Mouse (Mus musculus) cerebellum, adult 18-20 months (tissue): ENCODE measurements at regions not wholly inside any gene's neighbourhood (a gene's known extent, or its start where the extent isn't known, plus 50 kb on each side); places are given as distances from the start of the nearest gene placed in this dataset.

Experiments
- DNase-seq, 2 experiments: peaks; one replicate each; pipeline ENCODE4 v3.0.0; 2021

DNA sequence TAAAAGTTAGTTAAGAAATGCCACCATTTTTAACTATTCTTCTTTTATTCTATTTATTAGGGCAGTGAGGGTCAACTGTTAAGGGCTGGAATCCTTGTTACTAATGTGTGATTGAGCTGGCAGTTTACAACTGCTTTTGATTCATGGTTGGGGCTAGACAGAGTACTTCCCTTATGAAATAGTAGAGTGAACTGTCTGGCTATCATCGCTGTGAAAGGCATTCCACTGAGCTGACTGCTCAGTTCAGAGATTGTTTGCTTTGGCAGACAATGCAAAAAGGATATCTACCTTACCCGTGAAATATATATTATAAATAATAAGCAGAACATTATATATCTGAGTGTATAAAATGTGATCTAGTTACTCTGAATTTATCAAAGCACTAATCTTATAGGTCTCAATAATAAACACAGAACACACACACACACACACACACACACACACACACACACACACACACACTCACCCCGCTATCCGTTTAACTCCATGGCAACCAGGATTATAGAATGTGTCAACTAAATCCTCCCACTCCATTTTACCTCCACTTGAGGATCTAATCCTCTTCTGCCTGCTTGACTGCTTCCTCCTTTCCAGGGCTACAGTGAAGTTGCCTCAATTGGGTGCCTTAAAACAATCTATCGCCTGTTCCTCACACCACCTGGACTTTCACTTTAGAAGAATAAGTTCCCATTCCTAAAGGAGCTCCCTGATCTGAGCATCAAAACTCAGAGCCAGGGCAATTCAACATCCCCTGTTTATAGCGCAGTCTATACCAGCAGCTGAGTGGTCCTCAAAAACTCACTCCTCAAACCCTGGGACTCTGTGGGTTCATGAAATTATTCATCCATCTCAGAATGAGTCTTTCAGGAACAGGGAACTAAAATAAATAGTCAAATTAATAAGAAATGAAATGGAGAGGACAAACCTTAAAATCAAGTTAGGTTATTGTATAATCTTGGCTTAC is 126.6 kb downstream of the Gm9733 start:
- no peak for DNase-seq

DNA sequence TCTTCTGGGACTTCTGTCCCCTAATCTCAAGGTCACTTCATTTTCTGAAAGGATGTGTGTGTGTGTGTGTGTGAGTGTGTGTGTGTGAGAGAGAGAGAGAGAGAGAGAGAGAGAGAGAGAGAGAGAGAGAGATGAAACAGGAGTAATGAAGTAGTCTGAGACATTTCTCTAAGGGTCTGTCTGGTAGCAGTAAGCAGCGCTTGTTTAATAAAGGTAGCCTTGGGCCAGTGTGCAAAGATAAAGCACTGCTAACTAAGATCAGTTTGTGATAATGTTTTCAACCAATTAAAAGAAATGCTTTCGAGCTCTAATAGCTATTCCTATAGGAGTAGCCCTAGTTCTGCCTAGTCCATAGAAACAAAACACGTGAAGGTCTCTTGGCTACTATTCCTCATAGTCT is 119.7 kb downstream of the Gm9733 start:
- no peak for DNase-seq

DNA sequence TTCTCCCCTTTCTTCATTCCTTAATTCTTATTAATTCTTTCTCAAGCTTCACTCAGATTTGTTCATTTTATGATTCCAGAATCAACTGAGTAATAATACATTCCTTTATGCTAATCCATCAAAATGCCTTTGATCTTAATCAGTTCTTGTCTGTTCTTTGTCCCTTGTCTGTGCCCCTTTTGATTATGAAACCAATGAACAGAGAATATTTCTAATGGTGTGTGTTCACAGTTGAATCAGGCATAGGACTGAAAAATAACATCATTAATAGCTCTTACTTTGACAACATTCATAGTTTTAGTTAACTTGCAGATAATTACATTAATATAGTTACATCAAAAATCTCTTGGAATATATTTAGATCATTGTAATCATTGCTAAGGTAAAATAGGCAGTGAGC is 114.5 kb downstream of the Gm9733 start:
- DNase-seq: no peak

DNA sequence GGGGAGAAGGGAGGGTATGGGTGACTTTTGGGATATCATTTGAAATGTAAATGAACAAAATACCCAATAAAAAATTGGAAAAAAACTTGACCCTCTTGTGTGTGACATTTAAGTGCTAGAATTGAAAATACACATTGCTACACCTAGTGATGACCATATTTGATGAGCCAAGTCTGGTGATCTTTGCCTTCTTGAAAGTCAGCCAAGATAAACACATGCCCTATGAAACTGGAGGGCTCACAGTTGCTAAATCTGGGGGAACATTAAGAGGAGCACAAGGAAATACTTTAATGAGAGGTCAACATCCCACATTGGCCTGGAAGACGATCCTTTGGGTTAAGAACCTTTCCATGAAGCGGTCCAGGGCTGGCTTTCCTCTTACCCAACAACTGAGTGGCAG is 112.8 kb downstream of the Gm9733 start:
- DNase-seq: no peak

DNA sequence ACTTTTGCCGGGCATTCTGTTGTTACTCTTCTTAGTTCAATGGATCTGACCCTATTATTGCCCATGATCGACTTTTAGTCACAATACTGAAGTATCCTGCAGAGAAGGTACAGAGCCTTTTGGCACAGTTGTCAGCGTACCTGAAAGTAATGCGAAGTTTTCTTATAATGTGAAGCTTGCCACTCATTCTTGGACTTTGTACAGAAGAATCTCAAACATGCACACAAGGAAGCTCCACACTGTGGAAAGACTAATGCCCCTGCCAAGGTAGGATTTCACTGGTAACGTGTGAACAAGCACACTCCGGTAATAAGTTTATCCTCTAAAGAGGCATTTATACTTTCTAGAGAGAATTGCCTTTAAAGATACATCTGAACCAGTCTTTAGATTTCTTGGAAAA is 108.8 kb downstream of the Gm9733 start:
- no peak for DNase-seq

DNA sequence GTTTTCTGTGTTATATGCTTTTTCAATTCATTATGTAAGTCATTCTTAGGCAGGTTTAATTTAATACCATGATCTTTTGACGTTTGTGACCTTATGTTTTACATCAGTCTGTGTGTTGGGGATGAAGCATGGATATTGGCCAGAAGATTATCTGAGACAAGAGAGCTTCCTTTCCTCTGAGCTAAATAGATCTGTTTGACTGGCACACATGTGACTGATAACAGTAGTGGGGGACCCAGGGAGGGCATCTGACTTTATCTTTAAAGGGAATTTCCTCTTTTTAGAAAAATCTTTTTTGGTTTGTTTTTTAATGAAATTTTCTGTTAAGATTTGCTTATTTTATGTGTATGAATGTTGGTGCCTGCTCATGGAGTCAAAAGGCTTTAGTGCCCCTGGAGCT is 107.7 kb downstream of the Gm9733 start:
- no peak for DNase-seq

DNA sequence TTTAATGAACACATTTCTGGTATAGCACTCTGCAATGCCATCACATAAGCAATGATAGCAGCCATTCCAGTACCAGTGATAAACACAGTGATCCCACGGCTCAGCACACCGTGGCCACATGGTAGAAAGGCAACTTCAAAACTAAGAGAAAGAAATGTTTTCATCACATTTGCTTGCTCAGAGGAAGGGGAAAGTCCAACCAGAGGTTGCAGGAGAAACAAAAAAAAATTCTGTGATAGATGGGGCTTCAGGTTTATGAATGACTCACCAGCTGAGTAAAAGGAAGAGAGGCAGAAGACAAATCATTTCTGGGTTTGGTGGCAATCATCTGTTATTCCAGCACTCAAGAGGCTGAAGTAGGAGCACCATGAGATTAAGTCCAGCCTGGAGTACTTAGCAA is 103.5 kb downstream of the Gm9733 start:
- DNase-seq: no peak

DNA sequence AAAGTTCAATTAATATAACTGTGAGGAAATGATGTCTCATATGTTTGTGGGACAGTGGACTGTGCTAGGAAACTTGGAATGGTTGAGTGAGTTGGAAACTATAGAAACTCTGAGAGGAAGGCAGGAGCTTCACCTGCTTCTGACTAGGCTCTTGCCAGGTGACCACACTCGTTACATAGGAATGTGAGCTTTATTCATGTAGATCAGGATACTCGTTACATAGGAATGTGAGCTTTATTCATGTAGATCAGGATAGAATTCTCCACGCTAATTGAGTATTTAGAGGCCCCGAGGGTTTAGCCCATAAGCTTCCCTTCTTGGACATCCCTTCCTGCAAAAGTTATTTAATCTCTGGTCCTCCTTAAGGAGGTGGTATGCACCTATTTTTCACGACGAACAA is 101.9 kb downstream of the Gm9733 start:
- no peak for DNase-seq

DNA sequence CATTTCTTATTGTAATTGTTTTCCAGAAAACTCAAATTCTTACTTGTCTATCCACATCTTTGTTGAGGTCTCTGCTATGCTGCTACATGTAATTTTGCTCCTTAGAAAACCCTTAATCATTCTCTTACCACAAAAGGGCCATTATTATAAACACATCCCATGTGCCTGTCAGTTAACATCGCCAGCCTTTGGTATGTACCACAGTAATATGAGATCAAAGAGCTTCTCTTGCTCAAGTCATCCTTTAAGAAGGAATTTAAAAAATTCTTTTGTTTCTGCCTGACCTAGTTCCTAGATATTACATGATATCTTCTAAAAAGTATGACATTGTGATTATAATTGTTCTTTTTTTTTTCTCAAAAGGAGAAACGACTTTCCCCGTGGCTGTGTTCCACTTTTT is 100.7 kb downstream of the Gm9733 start:
- no peak for DNase-seq

DNA sequence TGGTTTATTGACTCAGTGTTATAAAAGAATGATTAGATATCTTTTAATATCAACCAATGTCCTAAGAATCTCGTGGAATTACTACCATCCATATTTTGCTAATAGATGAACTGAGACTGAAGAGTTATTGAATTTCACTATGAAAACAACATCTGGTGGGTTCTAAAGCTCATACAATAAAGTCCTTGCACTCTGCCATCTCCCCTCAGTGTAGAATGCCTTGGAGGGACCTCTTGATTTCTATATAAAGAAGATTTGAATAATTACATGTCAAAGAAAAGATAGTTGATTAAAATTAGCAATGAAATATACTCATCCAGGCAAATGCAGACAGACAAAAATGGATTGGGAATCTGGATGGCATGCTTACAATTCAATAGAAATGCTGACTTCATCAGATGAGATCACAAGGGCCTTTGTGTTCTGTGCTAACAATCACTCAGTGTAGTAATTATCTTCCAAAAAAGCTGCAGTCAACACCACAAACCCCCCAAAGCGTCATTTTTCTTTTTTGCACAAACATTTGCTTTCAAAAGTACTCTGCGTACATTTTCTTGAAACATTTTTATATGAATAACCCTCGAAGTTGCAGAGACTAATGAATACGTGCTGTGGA is 94.2 kb downstream of the Gm9733 start:
- no peak for DNase-seq

DNA sequence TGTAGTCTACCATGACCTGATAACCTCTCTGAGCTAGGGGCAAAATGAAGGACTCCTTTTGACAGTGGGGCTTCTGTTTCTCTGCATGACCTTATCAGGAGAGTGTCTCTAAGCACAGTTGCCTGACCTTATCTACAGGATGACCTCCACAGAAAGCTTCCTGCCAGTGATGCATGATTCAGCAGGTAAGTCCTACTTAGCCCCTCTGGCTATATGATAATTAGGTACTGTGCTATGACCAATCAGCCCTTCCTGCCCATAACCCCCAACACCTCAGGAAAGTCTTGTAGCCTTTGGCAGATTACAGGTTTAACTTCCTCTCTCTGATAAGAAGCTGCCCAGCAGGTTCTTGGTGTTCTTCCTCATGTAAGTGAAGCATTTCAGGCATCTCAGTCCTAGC is 89.7 kb downstream of the Gm9733 start:
- no peak for DNase-seq

DNA sequence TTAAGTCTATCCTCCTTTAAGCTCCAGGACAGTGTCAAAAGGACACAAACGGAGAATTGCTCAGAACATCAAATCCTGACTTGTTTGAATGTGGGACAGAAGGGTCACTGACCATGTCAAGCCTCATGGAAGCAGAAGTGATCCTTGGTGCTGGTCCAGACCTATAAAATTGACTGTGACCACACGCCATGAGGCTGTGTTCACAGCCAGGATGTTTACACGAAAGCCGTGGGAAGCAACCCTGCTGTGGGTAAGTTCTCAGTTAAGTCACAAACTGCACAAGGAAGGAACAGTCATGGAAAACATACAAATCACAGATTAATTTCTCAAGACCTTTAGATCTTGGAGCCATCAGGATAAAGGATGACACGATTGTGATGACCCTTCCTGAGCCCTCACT is 88.5 kb downstream of the Gm9733 start:
- DNase-seq: no peak

DNA sequence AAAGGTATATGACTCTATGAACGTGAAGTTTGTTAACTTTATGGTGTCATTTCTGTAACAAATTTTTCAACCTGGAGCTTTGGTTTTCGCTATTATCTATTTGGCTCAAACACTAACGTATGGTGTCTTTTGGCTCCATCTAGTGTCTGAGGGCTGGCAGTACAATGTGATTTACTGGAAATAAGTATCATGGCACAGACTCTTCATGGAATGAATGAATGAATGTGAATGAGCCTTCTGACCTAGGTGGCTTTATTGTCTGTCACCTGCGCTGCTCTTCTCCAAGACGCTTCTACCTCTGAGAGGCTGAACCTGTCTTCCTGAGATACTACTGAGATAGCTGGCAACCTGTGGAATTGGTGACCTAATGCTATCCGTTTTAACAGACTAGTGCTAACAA is 87.1 kb downstream of the Gm9733 start:
- DNase-seq: peak; percentile 21 to 32
